Mouse (Mus musculus) E14TG2a.4 (cell line): Measurements from ENCODE around the gene Foxp1.

ENCODE experiments used
- CTCF ChIP-seq: conservative IDR thresholded peaks from 2 replicates; pipeline ENCODE4 v1.5.1; 2014; ENCODE audit warnings: low read length
- POU5F1 ChIP-seq: IDR thresholded peaks from 2 replicates; pipeline ENCODE4 v1.6.1; 2014; ENCODE audit warnings: low read length, borderline replicate concordance

- TF ChIP-seq CTCF, result no peak
- no peak for TF ChIP-seq POU5F1
Measured at GRCm38 (mm10) chr6:99263061-99263885, 259.2 kb downstream of the Foxp1 start.
